Mouse (Mus musculus): ENCODE results near the gene Ccdc42.

- TF ChIP-seq CTCF (IDR thresholded peaks at IDR 0.05; ENCODE audit: low read depth, low read length) (no peak), POLR2A (IDR thresholded peaks at IDR 0.05; ENCODE audit: insufficient read depth, low read length) (no peak), EP300 (IDR thresholded peaks at IDR 0.05; ENCODE audit: insufficient read depth, low read depth, low read length) (no peak)
These were observed 36.5 kb upstream of the Ccdc42 start for GRCm38 (mm10) chr11:68550358-68550757.

Measured in ES-Bruce4 (cell line).